Mouse (Mus musculus): Measurements from ENCODE around the gene Eif3j1.
"Not testable (repeated sequence)": the region's sequence is repeated elsewhere in the genome, so short reads cannot be mapped to it uniquely, and the experiment has no call there.

The Eif3j1 gene

GRCm38 (mm10) chr2:122027862-122028755 is at the start of gene Eif3j1:
TSS of gene Eif3j1 (plus strand) at chr2:122028546.
- peak; percentile 87 for DNase-seq

DNA sequence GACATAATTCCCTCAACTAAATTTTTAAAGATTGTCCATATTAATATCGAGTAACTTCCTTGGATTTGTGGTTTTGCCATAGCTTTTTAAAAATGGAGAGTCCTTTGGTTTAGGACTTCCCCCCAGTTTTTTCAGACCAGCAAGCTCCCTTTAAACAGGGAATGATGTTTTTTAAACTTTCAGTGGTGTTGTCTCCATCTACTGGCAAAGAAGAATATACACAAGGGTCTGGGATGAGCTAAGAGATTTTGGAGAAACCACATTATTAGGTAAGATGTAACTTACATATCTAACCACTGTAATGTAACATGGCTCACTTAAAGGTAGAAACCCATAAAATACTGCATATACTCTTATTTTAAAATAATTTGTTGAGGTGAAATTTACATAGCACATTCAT is 32.6 kb upstream of the Eif3j1 start:
- no peak for DNase-seq

DNA sequence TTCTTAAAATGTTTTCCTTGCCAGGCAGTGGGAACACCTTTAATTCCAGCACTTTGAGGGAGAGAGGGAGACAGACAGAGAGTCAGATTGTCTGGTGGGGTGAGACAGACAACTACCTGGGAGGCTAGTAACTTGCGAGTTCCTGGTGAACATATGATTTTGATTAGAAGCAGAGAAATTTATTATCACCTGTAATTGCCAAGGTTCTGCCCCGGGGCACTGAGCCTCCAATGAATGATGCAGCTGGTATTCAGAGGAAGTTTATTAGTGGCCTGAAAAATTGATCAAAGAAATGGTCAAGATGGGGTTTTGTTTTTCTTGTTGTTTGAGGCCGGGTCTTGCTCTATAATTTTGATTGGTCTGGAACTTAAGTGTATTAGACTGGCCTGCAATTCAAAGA is 19.5 kb upstream of the Eif3j1 start:
- DNase-seq: no peak

DNA sequence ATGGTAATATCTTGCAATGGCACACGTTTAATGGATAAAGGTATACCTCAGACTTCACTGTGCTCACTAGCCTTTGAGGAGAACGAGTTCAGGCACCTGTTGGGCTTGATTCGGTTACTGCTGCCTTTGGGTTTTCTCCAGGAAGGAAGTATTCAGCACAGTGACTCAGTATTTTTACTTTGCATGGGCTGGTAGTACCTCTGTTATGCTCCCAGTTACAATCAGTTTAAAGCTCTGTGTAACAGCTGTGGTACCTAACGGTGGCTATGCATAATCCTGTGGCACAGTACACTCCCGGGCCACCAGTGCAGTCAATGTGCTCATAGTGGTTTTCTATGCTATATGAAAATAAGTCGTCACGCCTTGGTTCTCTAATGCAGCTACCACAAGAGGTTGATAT is 16.9 kb upstream of the Eif3j1 start:
- DNase-seq: no peak

- no peak for DNase-seq
These were observed 9.6 kb upstream of the Eif3j1 start for GRCm38 (mm10) chr2:122018705-122019104.

GRCm38 (mm10) chr2:122022284-122022683 is 6.1 kb upstream of the Eif3j1 start:
- DNase-seq: no peak

GRCm38 (mm10) chr2:122027091-122027490 is 1.3 kb upstream of the Eif3j1 start:
- peak; percentile 22 for DNase-seq

DNA sequence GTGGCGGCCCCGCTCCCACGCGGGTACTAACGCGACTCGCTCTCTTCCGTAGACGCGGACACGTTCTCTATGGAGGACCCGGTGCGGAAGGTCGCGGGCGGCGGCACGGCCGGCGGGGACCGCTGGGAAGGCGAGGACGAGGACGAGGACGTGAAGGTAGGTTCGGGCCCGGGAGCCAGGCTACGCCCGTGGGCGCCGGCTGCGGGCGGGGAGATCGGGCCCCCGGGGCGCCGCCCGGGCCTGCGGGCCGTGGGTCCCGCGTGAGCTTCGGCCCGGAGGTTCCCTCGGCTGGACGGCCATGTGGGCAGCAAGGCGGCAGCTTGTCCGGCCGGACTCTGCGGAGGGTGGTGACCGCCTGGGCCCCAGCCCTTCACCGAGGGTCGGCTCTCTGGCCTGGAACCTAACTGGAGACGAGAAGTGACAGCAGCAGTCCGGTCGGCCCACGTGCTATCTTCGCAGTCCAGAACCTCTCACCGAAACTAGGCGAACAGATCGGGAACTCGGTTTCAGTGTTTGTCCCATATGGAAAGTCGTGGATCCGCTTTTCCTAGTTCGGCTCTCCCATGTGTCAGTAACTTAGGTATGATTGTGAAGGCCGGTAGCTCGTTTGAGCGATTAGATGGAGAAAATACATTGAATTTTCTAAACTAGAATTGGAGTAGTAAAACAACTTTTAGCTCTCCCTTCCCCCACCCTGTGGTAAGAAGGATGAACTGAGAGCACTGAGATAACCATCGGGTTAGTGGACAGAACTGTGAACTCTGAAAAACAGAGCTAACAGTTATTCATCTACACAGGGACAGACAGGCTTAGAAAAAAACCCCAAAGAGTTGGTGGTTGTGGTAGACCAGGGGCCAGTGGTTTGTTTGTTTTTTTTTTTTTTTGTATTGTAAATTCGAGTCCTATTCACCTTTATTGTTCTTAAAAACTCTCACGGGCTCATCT is 682 bp downstream of the Eif3j1 start:
- DNase-seq: no peak

DNA sequence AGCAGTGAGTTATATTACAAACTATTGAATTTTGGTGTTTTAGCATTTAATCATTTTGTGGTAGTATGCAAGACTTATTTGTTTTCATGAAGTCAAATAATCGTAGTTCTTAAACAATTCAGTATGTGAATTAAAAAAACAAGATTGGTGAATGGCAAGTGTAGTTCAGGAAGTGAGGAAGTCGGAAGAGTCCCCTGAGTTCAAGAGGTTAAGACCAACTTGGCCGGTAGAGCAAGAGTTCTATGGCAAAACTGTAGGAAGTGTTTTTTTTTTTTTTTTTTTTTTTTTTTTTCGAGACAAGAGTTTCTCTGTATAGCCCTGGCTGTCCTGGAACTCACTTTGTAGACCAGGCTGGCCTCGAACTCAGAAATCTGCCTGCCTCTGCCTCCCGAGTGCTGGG is 3.6 kb downstream of the Eif3j1 start:
- no peak for DNase-seq

DNA sequence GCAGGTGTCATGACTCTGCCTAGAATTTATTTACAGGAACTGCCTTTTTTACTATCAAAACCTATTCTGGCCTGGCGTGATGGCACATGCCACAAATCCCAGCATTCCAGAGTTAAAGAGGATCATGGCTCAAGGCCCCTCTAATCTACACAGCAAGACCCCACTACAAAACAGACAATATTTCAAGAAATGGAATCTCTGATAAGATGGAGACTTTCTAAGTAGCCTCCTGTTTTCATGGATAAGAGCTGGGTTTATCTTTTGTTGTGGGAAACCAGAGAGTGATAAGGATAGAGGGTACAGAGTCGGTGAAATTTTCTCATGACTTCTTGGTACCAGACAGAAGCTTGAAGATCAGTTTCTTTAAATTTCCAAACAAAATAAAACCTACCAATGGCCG is 7.7 kb downstream of the Eif3j1 start:
- no peak for DNase-seq

DNA sequence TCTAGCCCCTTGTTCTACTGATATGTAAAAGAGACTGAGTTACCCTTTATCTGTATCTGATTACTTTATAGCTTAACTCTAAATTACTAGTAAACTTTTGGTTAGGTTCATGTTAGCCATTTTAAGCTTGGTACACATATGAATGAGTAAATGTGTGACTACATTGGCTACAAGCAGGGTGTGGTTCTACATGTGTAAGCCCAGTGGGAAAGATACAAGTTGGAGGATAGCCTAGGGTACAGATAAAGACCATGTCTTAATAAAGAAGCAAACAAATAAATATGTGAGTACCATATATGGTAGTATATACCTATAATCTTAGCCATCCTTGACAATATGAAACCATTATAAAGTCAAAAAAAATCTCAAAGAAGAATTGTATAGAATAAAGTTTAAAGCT is 15.6 kb downstream of the Eif3j1 start:
- no peak for DNase-seq

- peak; percentile 69 for DNase-seq
These were observed 31.2 kb downstream of the Eif3j1 start for GRCm38 (mm10) chr2:122059365-122060115.

GRCm38 (mm10) chr2:122065200-122065969 is 37.0 kb downstream of the Eif3j1 start:
- DNase-seq: no peak

- no peak for DNase-seq
These were observed 37.9 kb downstream of the Eif3j1 start for GRCm38 (mm10) chr2:122066241-122066640.

DNA sequence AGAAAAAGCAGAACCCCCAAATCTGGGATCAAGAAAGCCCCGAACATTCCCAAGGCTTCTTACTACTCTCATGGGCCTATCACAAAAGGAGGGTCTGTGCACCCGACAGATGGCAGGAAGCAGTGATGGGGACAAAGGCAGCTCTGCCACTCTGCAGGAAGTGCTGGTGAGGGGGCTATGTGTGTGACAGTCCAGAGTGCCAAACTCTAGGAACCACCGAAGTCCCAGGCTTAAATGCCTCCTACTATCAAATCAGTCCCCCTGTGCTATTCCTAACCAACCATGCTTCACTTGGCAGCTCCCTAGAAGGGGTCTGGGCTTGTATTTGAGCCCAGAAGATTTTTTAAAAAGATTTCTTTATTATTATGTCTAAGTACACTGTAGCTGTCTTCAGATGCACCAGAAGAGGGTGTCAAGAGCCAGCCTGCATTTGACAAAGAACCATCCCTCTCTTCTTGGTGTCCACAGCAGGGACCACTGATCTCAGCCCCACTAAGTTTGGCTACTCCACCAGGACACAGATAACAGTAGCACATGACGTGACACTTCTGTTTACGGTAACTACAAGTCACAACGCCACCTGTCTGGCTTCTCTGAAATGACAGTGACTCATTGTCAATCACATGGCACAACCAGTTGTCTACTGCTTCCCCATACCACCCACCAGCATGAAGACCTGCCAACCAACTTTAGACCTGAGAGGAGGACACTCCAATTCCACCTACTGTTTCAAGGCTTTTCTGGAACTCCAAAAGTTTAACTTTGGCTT is 41.0 kb downstream of the Eif3j1 start:
- DNase-seq: no peak

- DNase-seq: peak; percentile 45
These were observed 41.6 kb downstream of the Eif3j1 start for GRCm38 (mm10) chr2:122069922-122070321.

- peak; percentile 45 for DNase-seq
These were observed 53.5 kb downstream of the Eif3j1 start for GRCm38 (mm10) chr2:122081728-122082456.

DNA sequence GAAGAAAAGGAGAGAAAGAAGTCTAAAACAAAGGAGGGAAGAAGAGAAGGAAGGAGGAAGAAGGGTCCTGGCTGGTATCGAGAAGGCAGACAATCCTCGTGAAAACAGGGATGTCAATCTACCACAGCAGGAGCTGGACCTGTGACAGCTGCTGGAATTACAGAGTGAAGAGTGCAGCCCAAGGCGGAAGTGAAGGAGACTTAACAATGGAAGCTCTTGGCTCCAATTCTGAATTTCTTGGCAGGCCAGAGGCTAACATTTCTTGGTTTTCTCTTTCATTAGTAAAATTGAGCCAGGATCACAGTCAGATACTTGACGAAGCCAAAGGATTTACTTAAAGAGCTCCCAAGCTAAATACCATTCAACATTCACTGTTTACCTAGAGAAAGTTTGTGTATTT is 58.1 kb downstream of the Eif3j1 start:
- DNase-seq: no peak

DNA sequence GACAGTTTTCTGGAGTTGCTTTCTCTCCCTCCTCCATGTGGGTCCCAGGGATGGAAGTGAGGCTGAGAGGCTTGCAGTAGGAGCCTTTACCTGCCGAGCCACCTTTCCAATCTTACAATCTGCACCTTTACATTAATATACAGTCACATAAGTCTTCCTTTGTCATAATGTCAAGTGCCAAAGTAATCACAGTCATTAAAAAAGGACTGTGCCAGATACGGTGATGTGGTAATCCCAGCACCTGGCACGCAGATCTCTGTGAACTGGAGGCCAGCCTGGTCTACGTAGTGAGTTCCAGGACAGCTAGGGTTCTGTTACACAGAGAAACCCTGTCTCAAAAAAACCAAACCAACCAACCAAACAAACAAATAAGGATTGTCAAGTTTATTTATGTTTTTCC is 65.5 kb downstream of the Eif3j1 start:
- no peak for DNase-seq

GRCm38 (mm10) chr2:122097686-122098085 is 69.3 kb downstream of the Eif3j1 start:
- not testable (repeated sequence) for DNase-seq

DNA sequence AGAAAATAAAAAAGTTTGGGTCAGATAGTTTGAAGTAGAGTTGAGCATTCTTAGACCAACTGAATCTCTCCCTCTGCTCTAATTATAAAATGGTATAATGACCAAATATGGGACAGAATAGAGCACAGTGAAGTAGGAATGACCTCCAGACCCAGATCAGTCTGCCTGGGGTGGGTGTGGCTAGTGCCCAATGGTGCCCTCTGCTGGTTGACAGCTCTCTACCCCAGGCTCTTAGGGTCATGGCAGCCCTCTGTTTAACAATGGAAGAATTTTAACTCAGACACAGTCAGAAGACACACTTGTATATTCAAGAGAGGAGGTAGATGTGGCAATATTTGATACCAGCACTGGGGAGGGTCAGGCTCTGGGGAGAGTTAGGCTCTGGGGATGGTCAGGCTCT is 73.7 kb downstream of the Eif3j1 start:
- DNase-seq: no peak
